Mouse (Mus musculus): ENCODE measurements around the gene Tifa.

The Tifa gene

DNA sequence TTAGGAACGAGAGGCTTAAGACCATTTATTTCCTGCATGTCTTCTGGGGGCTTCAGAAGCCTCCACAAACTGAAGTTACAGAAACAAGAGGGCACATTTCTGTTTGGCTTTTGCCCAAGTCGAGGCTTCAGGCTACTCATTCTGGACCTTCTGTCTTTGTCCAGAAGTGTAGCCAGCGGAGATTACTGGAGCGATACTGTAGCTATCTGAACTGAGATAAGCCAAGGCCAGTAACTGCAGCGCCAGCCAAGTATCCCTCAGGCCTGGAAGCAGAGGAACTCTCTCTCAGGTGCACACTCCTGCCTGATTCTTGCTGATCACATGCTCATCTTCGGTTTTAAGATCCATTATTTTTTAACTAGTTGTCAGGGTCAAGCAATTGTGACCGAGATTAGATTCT lies 1.6 kb upstream of the Tifa start:
- DNase-seq, result no peak

DNA sequence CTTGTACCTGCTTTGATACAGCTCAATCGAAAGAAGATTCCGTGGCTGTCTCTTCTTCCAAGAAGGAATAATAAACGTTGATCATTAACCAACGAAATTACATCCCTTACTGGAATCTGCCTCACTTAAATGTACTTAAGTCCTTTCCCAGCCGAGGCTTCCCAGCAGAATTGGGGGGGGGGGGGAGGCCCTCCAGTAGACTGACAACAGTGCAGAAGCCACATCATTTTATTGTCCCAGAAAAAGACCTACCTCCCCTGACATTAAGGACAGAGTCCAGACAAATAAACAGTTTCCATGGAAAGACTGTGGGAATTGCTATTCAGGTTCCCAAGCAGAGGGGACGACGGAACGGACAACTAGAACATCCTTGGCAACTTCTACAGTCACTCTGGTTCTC lies 686 bp upstream of the Tifa start:
- no peak for DNase-seq

DNA sequence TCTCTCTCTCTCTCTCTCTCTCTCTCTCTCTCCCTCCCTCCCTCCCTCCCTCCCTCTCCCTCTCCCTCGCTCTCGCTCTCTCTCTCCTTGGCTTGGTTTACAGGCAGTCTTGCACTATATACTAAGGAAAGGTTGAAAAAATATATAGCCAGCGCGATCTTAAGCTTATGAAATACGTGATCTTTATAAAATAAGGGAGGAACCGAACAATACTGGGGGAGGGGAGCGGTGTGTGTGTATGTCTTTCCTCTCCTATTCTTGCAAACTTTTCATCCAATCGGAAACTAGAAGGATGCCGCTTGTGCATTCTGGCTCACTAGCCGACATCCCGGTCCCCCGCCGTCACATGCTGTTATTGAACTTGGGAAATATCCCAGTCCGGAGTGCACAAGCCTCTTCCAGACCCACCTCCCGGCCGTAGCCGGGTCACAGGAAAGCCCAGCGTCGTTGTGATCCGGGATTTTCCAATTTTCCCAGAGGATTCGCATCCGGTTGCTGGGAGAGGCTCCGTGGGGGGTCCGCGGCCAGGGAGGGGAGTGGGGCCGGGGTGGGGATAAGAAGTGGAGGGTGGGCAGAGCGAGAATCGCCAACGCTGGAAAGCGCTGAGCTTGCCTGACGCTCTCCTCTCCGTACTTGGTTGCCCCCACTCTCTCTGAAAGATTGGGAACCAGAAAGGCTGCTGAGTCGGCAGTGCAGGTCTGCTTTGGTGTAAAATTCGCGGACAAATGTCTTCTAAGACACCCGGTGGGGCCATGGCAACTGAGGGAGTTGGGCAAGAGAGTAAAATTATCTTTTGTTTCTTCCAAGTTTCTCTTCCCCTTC lies 840 bp downstream of the Tifa start:
- DNase-seq, result peak; percentile 74

- peak; percentile 32 for DNase-seq
Measured at GRCm38 (mm10) chr3:127791056-127791483, 1.5 kb downstream of the Tifa start.

DNA sequence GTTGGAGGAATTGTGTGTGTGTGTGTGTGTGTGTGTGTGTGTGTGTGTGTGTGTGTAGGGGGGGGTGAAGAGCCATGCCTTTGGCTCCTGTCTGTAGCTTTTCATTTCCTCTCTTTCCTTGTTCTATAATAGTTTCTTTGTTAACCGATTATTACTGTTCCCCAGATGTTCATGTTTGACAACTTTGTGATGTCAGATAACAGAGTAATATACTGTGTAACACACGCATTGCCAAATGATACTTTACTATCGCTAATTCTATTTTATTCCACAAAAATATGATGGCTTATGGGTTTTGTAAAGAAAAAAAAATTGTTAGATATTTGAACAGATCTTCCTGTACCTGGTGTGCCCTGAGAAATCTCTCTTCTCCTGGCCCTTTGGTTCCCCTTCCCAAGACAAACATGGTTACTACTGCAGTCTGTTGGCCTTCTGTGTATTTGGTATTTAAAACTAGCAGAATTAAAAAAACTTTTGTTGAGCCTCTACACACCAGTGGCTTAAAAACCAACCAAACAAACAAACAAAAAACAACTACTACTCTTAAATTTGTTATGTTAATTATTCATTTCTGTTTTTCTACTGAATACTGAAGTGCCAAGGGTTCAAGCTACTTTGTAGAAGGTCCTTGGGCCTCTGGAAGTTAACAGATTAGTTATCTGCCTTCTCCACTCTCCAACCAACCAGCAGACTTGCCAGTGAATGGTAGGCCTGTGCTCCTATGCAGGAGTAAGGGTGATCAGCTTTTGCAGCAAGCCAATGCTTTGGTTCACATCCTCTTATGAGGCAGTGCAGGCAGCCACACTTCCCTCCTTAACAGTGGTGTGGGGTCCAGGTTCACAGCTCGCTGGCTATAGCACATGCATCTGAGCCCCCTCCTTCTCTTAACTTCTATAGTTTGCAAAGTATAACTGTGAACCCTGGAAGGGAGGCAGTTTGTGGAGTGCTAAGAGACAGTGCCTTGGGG lies 2.3 kb downstream of the Tifa start:
- no peak for DNase-seq

GRCm38 (mm10) chr3:127793022-127793421 lies 3.4 kb downstream of the Tifa start:
- no peak for DNase-seq

DNA sequence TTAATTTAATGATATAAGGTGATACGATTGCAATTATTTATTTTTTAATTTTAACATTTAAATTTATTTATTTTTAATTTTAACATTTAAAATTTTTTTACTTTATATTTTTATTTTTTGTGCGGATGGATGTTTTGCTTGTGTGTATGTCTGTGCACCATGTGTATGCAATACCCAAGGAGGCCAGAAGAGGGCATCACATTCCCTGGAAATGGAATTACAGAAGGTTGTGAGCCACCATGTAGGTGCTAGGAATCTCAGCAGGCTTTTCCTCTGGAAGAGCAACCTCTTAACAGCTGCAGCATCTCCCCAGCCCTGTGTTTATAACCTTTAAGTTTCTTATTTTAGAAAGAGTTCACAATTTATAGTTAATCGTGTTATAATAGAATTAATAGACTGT lies 6.2 kb downstream of the Tifa start:
- no peak for DNase-seq

GRCm38 (mm10) chr3:127796271-127796670 lies 6.7 kb downstream of the Tifa start:
- no peak for DNase-seq

DNA sequence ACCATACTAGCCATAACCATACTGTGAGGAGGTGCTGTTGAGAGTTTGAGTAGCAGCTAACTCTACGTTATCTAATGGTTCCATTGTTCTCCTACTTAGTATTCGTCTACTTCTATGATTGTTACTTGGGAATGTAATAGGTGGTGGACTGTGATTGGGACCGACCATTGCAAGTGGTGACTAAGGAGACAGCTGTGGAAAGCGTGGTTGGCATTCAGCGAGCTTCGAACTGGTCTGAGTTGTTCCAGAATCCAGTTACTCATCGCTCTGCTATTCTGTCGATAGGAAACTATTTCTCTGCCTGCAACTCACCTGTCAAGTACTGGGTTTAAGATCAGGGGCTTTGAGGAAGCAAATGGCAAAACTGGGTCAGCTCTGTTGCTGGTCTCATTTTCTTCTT lies 11.6 kb downstream of the Tifa start:
- no peak for DNase-seq

DNA sequence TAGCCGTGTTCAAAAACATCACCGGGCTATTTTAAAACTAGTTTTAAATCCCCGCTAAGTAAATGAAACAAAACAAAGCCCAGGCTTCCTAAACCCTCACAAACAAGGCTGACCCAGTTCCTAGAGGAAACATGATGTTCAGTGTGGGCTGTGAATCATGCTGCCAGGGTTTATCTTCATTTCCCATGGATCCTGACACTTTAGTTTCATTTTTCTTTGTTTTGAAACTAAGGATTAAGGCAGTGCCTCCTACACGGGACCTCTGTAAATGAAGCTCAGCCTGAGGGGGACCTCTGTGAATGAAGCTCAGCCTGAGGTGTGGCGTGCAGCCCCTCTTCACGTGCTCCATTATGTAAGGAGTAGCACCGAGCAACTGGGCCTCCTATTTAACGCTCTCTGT lies 13.2 kb downstream of the Tifa start:
- no peak for DNase-seq

- DNase-seq, result no peak
Measured at GRCm38 (mm10) chr3:127804439-127804838, 14.8 kb downstream of the Tifa start.

GRCm38 (mm10) chr3:127805071-127805470 lies 15.5 kb downstream of the Tifa start:
- no peak for DNase-seq

- no peak for DNase-seq
Measured at GRCm38 (mm10) chr3:127805991-127806390, 16.4 kb downstream of the Tifa start.

DNA sequence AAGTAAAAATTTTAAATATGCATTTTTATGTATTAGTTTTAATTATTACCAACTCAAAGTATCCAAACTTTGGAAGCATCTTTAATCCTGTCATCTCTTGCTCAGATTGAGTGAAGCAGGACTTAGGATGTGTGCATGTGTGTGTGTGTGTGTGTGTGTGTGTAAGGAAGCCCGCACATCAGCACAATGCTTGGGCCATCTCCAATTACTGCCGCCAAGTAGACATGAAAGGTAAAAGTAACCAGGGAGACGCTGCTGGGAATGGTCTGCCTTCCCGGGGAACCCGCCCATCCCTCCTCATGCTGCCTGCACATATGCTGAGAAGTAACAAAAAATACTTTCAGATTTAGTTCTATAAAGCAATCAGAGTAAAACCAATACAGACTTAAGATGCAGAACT lies 18.2 kb downstream of the Tifa start:
- DNase-seq, result no peak

DNA sequence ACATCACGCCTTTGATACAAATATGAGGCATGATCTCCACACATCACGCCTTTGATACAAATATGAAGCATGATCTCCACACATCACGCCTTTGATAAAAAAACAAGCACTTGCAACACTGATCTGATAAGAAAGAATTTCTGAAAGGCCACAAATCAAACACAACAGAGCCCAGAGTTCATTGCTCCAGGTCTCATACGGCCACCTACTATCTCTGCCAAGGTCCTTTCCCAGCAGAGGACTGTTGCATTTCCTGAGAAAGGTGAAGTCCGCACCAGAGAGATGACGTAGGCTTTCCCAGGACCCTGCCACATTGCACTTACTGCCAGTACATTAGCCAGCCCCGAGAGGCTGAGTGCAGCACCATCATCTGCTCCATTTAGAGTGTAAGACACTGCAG lies 19.5 kb downstream of the Tifa start:
- no peak for DNase-seq

GRCm38 (mm10) chr3:127817120-127817683 lies 27.6 kb downstream of the Tifa start:
- DNase-seq, result no peak

GRCm38 (mm10) chr3:127818694-127819663 lies 29.4 kb downstream of the Tifa start:
- DNase-seq, result peak; percentile 49

DNA sequence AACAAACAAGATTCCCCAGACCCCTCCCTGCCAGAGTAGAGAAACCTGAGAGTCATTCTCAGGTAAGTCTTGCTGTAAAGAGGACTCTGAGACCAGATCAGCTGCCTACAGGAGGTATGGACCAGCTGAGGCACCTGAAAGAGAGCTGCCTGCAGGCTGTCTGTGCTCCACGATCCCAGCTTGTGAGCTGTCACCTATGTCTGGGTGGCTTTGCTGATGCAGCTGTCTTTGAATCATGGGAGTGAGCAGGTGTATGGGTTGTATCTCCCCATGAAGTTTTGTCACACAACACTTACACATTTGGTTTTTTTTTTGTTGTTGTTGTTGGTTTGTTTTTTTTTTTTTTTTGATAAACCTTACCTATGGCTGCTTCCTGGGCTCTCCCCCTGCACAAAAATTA lies 30.8 kb downstream of the Tifa start:
- no peak for DNase-seq

GRCm38 (mm10) chr3:127821209-127821608 lies 31.6 kb downstream of the Tifa start:
- DNase-seq, result no peak

DNA sequence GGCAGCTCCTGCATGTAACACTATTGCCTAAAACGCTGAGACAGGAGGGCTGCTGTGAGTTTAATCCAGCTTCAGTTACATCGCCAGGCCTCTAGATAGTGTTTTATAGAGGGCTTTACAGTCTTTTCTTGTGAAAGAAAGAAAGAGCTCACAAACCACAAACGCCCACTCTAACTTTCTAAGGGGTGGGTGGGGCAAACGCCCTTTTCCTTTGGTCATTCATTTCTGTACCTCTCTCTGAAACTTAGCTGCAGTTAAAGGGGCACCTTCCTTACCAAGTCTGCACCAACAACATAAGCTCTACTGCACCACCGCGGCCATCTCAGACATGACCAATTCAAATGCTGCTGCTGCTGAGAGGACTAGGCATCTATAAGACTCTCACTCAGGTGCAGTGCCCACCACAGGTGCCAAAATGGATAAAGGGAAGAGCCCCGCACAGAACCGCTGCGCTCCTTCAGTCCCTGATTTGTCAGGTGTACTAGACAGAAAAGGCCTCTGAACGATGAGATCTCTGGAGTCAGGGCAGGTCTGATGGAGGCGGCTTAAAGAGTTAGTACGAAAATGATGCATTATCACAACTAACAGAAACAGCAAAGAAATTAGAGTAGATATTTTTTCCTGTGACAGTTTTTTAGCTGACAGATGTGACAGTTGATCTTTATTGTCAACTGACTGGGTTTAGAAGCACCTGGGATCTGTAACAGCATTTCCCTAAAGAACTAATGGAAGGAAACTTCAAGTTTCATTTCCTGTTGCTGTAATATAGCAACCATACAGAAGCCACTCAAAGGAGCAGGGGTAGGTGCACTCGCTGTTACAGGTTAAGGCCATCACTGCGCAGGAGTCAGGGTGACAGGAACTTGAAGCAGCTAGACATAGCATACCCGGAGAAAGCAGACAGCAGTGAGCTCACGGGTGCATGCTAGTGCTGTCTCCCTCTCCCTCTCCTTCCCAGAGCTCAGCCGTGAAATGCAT lies 34.6 kb downstream of the Tifa start:
- no peak for DNase-seq

- DNase-seq, result peak; percentile 25
Measured at GRCm38 (mm10) chr3:127826503-127826902, 36.9 kb downstream of the Tifa start.

All from kidney, postnatal 10 days (tissue).